Mouse (Mus musculus): Measurements from ENCODE around the gene Itprip.
"Not testable (repeated sequence)": the region's sequence is repeated elsewhere in the genome, so short reads cannot be mapped to it uniquely, and the experiment has no call there.

The Itprip gene

DNA sequence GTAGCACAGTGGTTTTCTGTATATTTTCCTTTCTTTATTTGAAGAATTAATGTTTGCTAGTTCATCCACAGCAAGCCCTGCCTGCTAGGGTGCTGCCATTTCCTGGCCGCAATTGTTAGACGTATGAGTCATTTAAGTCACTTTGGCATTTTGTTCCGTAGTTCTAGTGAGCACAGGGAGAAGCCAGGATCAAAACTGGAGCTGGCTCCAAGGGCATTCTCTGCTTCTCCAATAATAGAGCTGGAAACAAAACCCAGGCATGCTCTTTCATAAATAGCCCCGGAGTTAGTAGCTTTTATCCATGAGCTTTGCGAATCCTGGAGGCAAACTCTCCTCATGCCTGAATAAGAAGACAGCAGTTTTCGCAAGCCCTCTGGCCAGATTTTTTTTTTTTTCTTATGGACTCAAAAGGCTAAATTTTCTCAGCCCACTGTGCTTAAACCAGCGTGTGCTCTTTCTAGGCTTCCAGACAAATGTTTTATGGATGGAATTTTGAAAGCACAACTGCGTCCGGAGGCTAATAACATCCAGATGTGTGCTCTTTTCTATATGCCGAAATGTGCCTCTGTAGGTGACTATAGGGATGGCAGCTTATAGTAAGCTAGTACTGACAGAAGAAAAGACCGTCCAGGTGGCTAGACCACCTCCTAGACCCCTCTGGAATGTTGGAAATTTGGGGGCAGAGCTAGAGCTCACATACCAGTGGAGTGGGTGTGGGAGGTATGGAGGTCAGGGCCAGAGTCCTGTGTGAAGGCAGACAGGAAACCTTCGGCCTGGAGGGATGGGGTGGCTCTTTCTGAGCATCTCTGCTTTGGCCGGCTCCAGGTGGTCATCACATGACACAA, 64.9 kb downstream of the Itprip start:
- DNase-seq (ENCODE audit: low spot score in 2 of 2): no peak

DNA sequence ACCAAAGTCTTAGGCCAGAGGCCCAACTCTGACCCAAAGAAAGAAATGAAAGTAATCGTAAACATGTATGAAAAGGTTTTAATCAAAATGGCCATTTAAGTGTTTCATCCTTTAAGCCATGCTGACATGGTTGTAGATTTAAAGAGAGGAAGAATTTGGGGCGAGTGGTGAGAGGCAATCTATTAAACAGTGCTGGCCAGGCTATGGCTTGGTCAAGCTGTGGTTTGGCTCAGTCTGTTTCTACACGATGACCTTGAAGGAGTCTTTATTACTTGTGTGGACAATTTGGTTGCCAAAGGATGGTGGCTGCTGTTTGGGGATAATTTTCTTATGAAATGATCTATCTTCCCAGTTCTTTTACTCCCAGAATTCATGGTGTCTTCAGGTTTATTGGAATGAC, 66.0 kb downstream of the Itprip start:
- no peak for DNase-seq (ENCODE audit: low spot score in 2 of 2)

DNA sequence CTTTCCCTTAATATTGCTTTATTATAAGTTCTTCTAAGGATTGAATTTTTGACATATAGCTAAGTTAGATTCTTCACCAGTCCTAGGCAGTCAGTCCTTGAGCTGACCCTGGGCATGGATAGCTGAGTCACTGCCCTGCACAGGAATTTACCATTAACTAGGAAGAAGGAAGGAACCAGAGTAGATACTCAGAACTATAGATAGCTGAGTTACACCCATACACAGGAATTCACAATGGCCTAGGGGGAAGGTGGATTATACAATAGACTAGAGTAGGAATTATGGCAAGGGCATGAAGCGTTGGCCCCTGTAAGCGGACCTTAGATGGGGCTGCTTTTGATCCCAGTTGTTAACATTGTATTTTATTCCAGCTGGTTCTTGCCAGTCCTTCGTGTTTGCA, 67.0 kb downstream of the Itprip start:
- not testable (repeated sequence) for DNase-seq (ENCODE audit: low spot score in 2 of 2)

DNA sequence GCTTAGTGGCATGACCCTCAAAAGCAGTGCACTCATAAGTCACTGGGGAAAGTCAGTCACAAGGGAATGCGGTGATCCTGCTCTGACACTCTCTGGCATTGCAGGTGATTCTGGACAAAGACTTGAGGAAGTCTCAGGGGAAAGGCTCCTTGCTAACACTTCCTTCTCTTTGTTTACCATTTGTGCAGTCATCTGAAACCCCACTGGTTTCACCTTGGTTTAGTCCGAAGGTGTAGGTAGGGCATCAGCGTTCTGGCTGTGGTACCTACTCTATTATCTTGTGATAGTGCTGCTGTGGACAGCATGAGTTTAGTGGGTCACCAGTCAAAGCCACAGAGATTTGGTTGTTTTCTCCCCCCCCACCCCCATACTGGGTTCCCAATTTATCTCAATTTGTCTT, 69.4 kb downstream of the Itprip start:
- no peak for DNase-seq (ENCODE audit: low spot score in 2 of 2)

Data from spleen, postnatal 14 days (tissue).